Mouse (Mus musculus): ENCODE measurements around the gene Gm42688. TPM values are rescaled to one million over a fixed set of nuclear protein-coding genes. Genes with fewer than 3 reads are reported as not detected.

The Gm42688 gene
- polyA plus RNA-seq, 1 experiment = not detected

GRCm38 (mm10) chr6:83140044-83140443, 38.6 kb downstream of the Gm42688 start:
- WGBS = 77% methylated on average over 8 of the region's 8 CpGs
- Histone ChIP-seq H3K4me3 (ENCODE audit: insufficient read depth, low read depth, low read length) (no peak overlapping the region), H3K4me1 (ENCODE audit: control insufficient read depth, insufficient read depth, low read length) (peaks cover 32% of the 10 kb centered on the region), H3K27ac (ENCODE audit: insufficient read depth, low read depth, low read length) (no peak overlapping the region)
- TF ChIP-seq CTCF (IDR thresholded peaks at IDR 0.05; ENCODE audit: insufficient read depth, low read depth, low read length) = no peak
- TF ChIP-seq POLR2A (IDR thresholded peaks at IDR 0.05; ENCODE audit: insufficient read depth, low read depth, low read length) = no peak

- 53% methylated on average over 4 of the region's 4 CpGs for WGBS
- H3K4me3 ChIP-seq (ENCODE audit: insufficient read depth, low read depth, low read length) = peak overlapping the region; percentile 53
- peak overlapping the region; percentile 91 for H3K27ac ChIP-seq (ENCODE audit: insufficient read depth, low read depth, low read length)
- peaks cover 29% of the 10 kb centered on the region for H3K4me1 ChIP-seq (ENCODE audit: control insufficient read depth, insufficient read depth, low read length)
- TF ChIP-seq POLR2A (IDR thresholded peaks at IDR 0.05; ENCODE audit: insufficient read depth, low read depth, low read length) (no peak), CTCF (IDR thresholded peaks at IDR 0.05; ENCODE audit: insufficient read depth, low read depth, low read length) (no peak)
Measured at GRCm38 (mm10) chr6:83141636-83142035, 40.2 kb downstream of the Gm42688 start.

GRCm38 (mm10) chr6:83142211-83142731, 40.9 kb downstream of the Gm42688 start:
- WGBS = 3% methylated on average over 41 of the region's 41 CpGs
- H3K4me1 ChIP-seq (ENCODE audit: control insufficient read depth, insufficient read depth, low read length) = peaks cover 26% of the 10 kb centered on the region
- peak overlapping the region; percentile 53 for H3K4me3 ChIP-seq (ENCODE audit: insufficient read depth, low read depth, low read length)
- no peak for TF ChIP-seq CTCF (IDR thresholded peaks at IDR 0.05; ENCODE audit: insufficient read depth, low read depth, low read length)
- peak; percentile 78 for TF ChIP-seq POLR2A (IDR thresholded peaks at IDR 0.05; ENCODE audit: insufficient read depth, low read depth, low read length)
- peak overlapping the region; percentile 91 for H3K27ac ChIP-seq (ENCODE audit: insufficient read depth, low read depth, low read length)

GRCm38 (mm10) chr6:83142886-83143285, 41.5 kb downstream of the Gm42688 start:
- H3K27ac ChIP-seq (ENCODE audit: insufficient read depth, low read depth, low read length) = 0 out of 2 replicates have a peak overlapping the region, but pooled peaks have one; percentile 41
- WGBS = 65% methylated on average over 11 of the region's 11 CpGs
- peak overlapping the region; percentile 53 for H3K4me3 ChIP-seq (ENCODE audit: insufficient read depth, low read depth, low read length)
- TF ChIP-seq CTCF (IDR thresholded peaks at IDR 0.05; ENCODE audit: insufficient read depth, low read depth, low read length) (no peak), POLR2A (IDR thresholded peaks at IDR 0.05; ENCODE audit: insufficient read depth, low read depth, low read length) (no peak)
- H3K4me1 ChIP-seq (ENCODE audit: control insufficient read depth, insufficient read depth, low read length) = peaks cover 24% of the 10 kb centered on the region

GRCm38 (mm10) chr6:83145209-83145608, 43.8 kb downstream of the Gm42688 start:
- whole genome bisulfite sequencing = 27% methylated on average over 2 of the region's 2 CpGs
- no peak overlapping the region for H3K27ac ChIP-seq (ENCODE audit: insufficient read depth, low read depth, low read length)
- H3K4me3 ChIP-seq (ENCODE audit: insufficient read depth, low read depth, low read length) = no peak overlapping the region
- no peak for TF ChIP-seq CTCF (IDR thresholded peaks at IDR 0.05; ENCODE audit: insufficient read depth, low read depth, low read length)
- TF ChIP-seq POLR2A (IDR thresholded peaks at IDR 0.05; ENCODE audit: insufficient read depth, low read depth, low read length) = no peak
- peaks cover 25% of the 10 kb centered on the region for H3K4me1 ChIP-seq (ENCODE audit: control insufficient read depth, insufficient read depth, low read length)

GRCm38 (mm10) chr6:83145805-83146204, 44.4 kb downstream of the Gm42688 start:
- Histone ChIP-seq H3K27ac (ENCODE audit: insufficient read depth, low read depth, low read length) (no peak overlapping the region), H3K4me1 (ENCODE audit: control insufficient read depth, insufficient read depth, low read length) (peaks cover 25% of the 10 kb centered on the region), H3K4me3 (ENCODE audit: insufficient read depth, low read depth, low read length) (no peak overlapping the region)
- TF ChIP-seq CTCF (IDR thresholded peaks at IDR 0.05; ENCODE audit: insufficient read depth, low read depth, low read length) = no peak
- no peak for TF ChIP-seq POLR2A (IDR thresholded peaks at IDR 0.05; ENCODE audit: insufficient read depth, low read depth, low read length)
- 72% methylated on average over 9 of the region's 9 CpGs for WGBS

GRCm38 (mm10) chr6:83147280-83147679, 45.9 kb downstream of the Gm42688 start:
- peaks cover 19% of the 10 kb centered on the region for H3K4me1 ChIP-seq (ENCODE audit: control insufficient read depth, insufficient read depth, low read length)
- no peak overlapping the region for H3K4me3 ChIP-seq (ENCODE audit: insufficient read depth, low read depth, low read length)
- no peak for TF ChIP-seq POLR2A (IDR thresholded peaks at IDR 0.05; ENCODE audit: insufficient read depth, low read depth, low read length)
- no peak for TF ChIP-seq CTCF (IDR thresholded peaks at IDR 0.05; ENCODE audit: insufficient read depth, low read depth, low read length)
- 60% methylated on average over 7 of the region's 7 CpGs for WGBS
- H3K27ac ChIP-seq (ENCODE audit: insufficient read depth, low read depth, low read length) = no peak overlapping the region

- 39% methylated on average over 8 of the region's 8 CpGs for WGBS
- TF ChIP-seq POLR2A (IDR thresholded peaks at IDR 0.05; ENCODE audit: insufficient read depth, low read depth, low read length) = no peak
- no peak for TF ChIP-seq CTCF (IDR thresholded peaks at IDR 0.05; ENCODE audit: insufficient read depth, low read depth, low read length)
Measured at GRCm38 (mm10) chr6:83151721-83152120, 50.3 kb downstream of the Gm42688 start.

GRCm38 (mm10) chr6:83153038-83153437, 51.6 kb downstream of the Gm42688 start:
- Histone ChIP-seq H3K4me1 (ENCODE audit: control insufficient read depth, insufficient read depth, low read length) (peaks cover 10% of the 10 kb centered on the region), H3K4me3 (ENCODE audit: insufficient read depth, low read depth, low read length) (no peak overlapping the region), H3K27ac (ENCODE audit: insufficient read depth, low read depth, low read length) (no peak overlapping the region)
- WGBS = 90% methylated on average over 12 of the region's 12 CpGs
- TF ChIP-seq CTCF (IDR thresholded peaks at IDR 0.05; ENCODE audit: insufficient read depth, low read depth, low read length) (no peak), POLR2A (IDR thresholded peaks at IDR 0.05; ENCODE audit: insufficient read depth, low read depth, low read length) (no peak)

More at GRCm38 (mm10) chr6:83151721-83152120, 50.3 kb downstream of the Gm42688 start:
- peaks cover 20% of the 10 kb centered on the region for H3K4me1 ChIP-seq (ENCODE audit: control insufficient read depth, insufficient read depth, low read length)
- no peak overlapping the region for H3K4me3 ChIP-seq (ENCODE audit: insufficient read depth, low read depth, low read length)
- H3K27ac ChIP-seq (ENCODE audit: insufficient read depth, low read depth, low read length) = no peak overlapping the region
